Mouse (Mus musculus): ENCODE data around the gene Vpreb2. TPM values are rescaled to one million over a fixed set of nuclear protein-coding genes. Genes with fewer than 3 reads are reported as not detected.
"Not testable (repeated sequence)": the region's sequence is repeated elsewhere in the genome, so short reads cannot be mapped to it uniquely, and the experiment has no call there.

Vpreb2 gene
- total RNA-seq, 2 experiments from 2014 or later = not detected

- DNase-seq = no peak
Observed at GRCm38 (mm10) chr16:17987703-17988102, 7.5 kb downstream of the Vpreb2 start.

- not testable (repeated sequence) for DNase-seq
Observed at GRCm38 (mm10) chr16:17992321-17992720, 12.1 kb downstream of the Vpreb2 start.

- no peak for DNase-seq
Observed at GRCm38 (mm10) chr16:17999668-18000067, 19.4 kb downstream of the Vpreb2 start.

GRCm38 (mm10) chr16:18004589-18004988 is 24.4 kb downstream of the Vpreb2 start:
- DNase-seq = no peak

- DNase-seq = no peak
Observed at GRCm38 (mm10) chr16:18007083-18007482, 26.9 kb downstream of the Vpreb2 start.

- DNase-seq = no peak
Observed at GRCm38 (mm10) chr16:18011101-18011500, 30.9 kb downstream of the Vpreb2 start.

GRCm38 (mm10) chr16:18016482-18016881 is 36.3 kb downstream of the Vpreb2 start:
- not testable (repeated sequence) for DNase-seq

- no peak for DNase-seq
Observed at GRCm38 (mm10) chr16:18022780-18023557, 42.7 kb downstream of the Vpreb2 start.

GRCm38 (mm10) chr16:18027371-18027770 is 47.1 kb downstream of the Vpreb2 start:
- DNase-seq = no peak

Other genes with a start within 250 kb of the Vpreb2 start
- gene Med15, start 247.5 kb upstream of the Vpreb2 start, total RNA-seq (2021) = 10 to 100 TPM; 52.9 to 60.5 TPM
- 10 to 100 TPM; 38.3 to 43.1 TPM for gene Klhl22, start 220.8 kb upstream of the Vpreb2 start, total RNA-seq (2021)
- gene Scarf2, start 183.1 kb upstream of the Vpreb2 start, total RNA-seq (2021) = 10 to 100 TPM in 1 of 2 experiments, 1 to 10 TPM in 1; 8.6 to 11.6 TPM
- not detected for gene B830017H08Rik, start 147.3 kb upstream of the Vpreb2 start, total RNA-seq (2021)
- gene Car15, start 142.1 kb upstream of the Vpreb2 start, total RNA-seq (2021) = 1 to 10 TPM; 1.7 to 2.3 TPM
- gene Gm20518, start 88.8 kb upstream of the Vpreb2 start, total RNA-seq (2021) = under 1 TPM; 0.20 to 0.40 TPM
- under 1 TPM; 0.10 to 0.13 TPM for gene Tssk1, start 86.2 kb upstream of the Vpreb2 start, total RNA-seq (2021)
- gene Dgcr2, start 81.9 kb upstream of the Vpreb2 start, total RNA-seq (2021) = 10 to 100 TPM; 61.7 to 67.5 TPM
- gene Tssk2, start 81.8 kb upstream of the Vpreb2 start, total RNA-seq (2021) = not detected
- gene Ess2, start 69.1 kb upstream of the Vpreb2 start, total RNA-seq (2021) = 10 to 100 TPM; 13.9 to 16.7 TPM
- gene Gsc2, start 65.4 kb upstream of the Vpreb2 start, total RNA-seq (2021) = not detected
- gene Slc25a1, start 52.2 kb upstream of the Vpreb2 start, total RNA-seq (2021) = 100 to 1,000 TPM; 365 to 608 TPM
- gene Dgcr6, start 72.4 kb downstream of the Vpreb2 start, total RNA-seq (2021) = 10 to 100 TPM; 55.4 to 85.3 TPM
- gene Prodh, start 109.8 kb downstream of the Vpreb2 start, total RNA-seq (2021) = 10 to 100 TPM; 13.1 to 47.7 TPM
- gene Rtn4r, start 147.2 kb downstream of the Vpreb2 start, total RNA-seq (2021) = under 1 TPM in 1 of 2 experiments, not detected in 1; 0.20 TPM
- not detected for gene Ccdc188, start 237.5 kb downstream of the Vpreb2 start, total RNA-seq (2021)